Mouse (Mus musculus) embryonic fibroblast, embryonic 13.5 days (primary cell): Measurements from ENCODE around the gene Slc9a3r1.

Experiments
- CTCF ChIP-seq: IDR thresholded peaks from 2 replicates; pipeline ENCODE4 v1.5.1; 2011; ENCODE audit warnings: mild to moderate bottlenecking, control low read depth, low read length, moderate library complexity, borderline replicate concordance; ENCODE audit not compliant: insufficient read depth
- POLR2A ChIP-seq: IDR thresholded peaks from 2 replicates; pipeline ENCODE4 v1.6.1; 2011; ENCODE audit warnings: low read depth, mild to moderate bottlenecking, control low read depth, low read length, moderate library complexity

- TF ChIP-seq CTCF (no peak), POLR2A (no peak)
These were observed 21.2 kb upstream of the Slc9a3r1 start for GRCm38 (mm10) chr11:115141970-115142369.
